Mouse (Mus musculus) NIH3T3 (cell line): ENCODE measurements around the gene Best3.

Experiments
- DNase-seq: peaks from one replicate; pipeline ENCODE4 v3.0.0-alpha.2; 2012; ENCODE audit warnings: low read depth

The Best3 gene

GRCm38 (mm10) chr10:117031160-117031559, 45.0 kb downstream of the Best3 start:
- DNase-seq: no peak

GRCm38 (mm10) chr10:117033785-117034184, 47.7 kb downstream of the Best3 start:
- DNase-seq: peak; percentile 97

GRCm38 (mm10) chr10:117040355-117040754, 54.2 kb downstream of the Best3 start:
- peak; percentile 87 for DNase-seq

- no peak for DNase-seq
These were observed 56.2 kb downstream of the Best3 start for GRCm38 (mm10) chr10:117042295-117042694.

- peak; percentile 18 for DNase-seq
These were observed 57.5 kb downstream of the Best3 start for GRCm38 (mm10) chr10:117043497-117044166.

- DNase-seq: no peak
These were observed 59.3 kb downstream of the Best3 start, which contains the start of gene Lrrc10 for GRCm38 (mm10) chr10:117045175-117046056. Lrrc10 (plus strand) TSS chr10:117045341.

GRCm38 (mm10) chr10:117049253-117049652, 63.1 kb downstream of the Best3 start:
- no peak for DNase-seq

- DNase-seq: peak; percentile 36
These were observed 64.0 kb downstream of the Best3 start for GRCm38 (mm10) chr10:117049961-117050597.

GRCm38 (mm10) chr10:117055668-117056067, 69.6 kb downstream of the Best3 start:
- DNase-seq: peak; percentile 43

GRCm38 (mm10) chr10:117062894-117063253, 76.8 kb downstream of the Best3 start:
- DNase-seq: no peak

- DNase-seq: peak; percentile 100
These were observed 77.3 kb downstream of the Best3 start, which contains the start of gene Cct2 for GRCm38 (mm10) chr10:117063254-117064021. Cct2 (minus strand) TSS chr10:117063814.

GRCm38 (mm10) chr10:117064076-117064475, 78.0 kb downstream of the Best3 start:
- DNase-seq: peak; percentile 49

- DNase-seq: peak; percentile 34
These were observed 83.0 kb downstream of the Best3 start for GRCm38 (mm10) chr10:117069109-117069508.

- no peak for DNase-seq
These were observed 86.2 kb downstream of the Best3 start for GRCm38 (mm10) chr10:117072191-117072888.

- no peak for DNase-seq
These were observed 87.1 kb downstream of the Best3 start for GRCm38 (mm10) chr10:117073176-117073575.
